Mouse (Mus musculus) heart, adult 18-20 months (tissue): ENCODE results near the gene Spryd4. TPM values are rescaled to one million over a fixed set of nuclear protein-coding genes. Genes with fewer than 3 reads are reported as not detected.
"Not testable (repeated sequence)": the region's sequence is repeated elsewhere in the genome, so short reads cannot be mapped to it uniquely, and the experiment has no call there.

Experiments used
- DNase-seq, 2 experiments: peaks; one replicate each; pipeline ENCODE4 v3.0.0; 2021 to 2022; ENCODE audit warnings: mixed read lengths in 1 of 2
- total RNA-seq, 2 experiments: library from RNA; stranded (reverse); gene quantifications; 2 replicates each; pipeline ENCODE4 v1.2.3; 2021

Gene Spryd4
- total RNA-seq, 2 experiments from 2014 or later = 37.9 to 45.9 TPM

DNA sequence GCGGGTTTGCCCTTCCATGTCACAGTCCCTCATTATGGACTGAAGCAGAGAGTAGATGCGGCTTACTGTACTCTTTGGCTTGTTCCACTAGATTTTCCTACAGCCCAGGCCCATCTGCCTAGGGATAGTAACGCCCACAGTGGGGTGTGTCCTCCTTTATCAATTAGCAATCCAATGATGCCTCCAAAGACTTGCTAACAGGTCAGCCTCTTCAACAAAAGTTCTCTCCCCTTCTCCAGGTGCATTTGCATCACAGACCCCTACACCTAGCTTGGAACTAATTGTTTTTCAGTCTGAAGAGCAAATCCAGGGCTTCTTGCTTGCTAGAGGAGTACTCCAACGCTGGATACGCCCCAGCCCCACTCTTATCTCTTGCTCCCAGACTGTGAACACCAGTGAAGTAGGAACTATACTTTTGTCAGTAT lies 24.4 kb downstream of the Spryd4 start:
- DNase-seq = no peak

DNA sequence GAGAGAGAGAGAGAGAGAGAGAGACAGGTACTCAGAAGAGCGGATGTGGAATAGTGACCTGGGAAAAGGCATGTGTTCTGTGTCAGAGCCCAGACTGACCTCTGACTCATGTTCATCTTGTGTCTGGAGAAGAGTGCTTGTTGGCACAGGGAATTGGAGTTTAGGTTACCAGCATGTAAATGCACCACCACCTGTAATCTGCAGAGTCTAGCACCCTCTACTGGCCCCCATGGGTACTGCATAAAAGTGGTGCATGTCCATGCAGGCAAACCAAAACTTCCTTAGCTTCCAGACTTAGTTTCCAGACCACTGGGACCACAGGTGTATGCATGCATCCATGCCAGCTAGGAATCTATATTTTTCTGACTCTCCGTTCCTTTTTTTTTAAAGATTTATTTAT lies 25.6 kb downstream of the Spryd4 start:
- peak; percentile 77 to 93 for DNase-seq

DNA sequence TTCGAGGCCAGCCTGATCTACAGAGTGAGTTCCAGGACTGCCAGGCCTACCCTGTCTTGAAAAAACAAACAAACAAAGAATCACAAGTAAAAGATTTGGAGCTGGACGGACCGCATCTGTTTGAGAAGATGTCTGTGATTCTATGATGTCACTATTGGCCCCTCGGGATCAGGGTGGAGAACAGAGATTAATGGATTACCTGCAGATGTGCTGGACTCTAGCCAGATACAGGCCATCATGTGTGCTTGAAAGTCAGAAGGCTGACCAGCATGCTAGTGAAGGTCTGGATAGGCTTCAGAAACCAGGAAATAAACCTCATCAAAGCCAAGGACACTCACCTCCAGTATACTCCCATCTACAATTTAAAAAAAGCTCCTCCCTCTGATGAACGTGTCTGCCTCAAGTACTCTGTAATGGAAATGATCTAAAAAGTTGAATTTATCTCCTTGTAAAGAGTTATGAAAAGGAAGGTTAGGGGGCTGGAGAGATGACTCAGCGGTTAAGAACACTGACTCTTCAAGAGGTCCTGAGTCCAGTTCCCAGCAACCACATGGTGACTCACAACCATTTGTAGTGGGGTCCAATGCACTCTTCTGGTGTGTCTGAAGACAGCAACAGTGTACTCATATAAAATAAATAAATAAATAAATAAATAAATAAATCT lies 26.2 kb downstream of the Spryd4 start:
- DNase-seq = no peak

GRCm38 (mm10) chr10:128184296-128184695 lies 27.3 kb downstream of the Spryd4 start:
- peak in 1 of 2 experiments; percentile 44 for DNase-seq

DNA sequence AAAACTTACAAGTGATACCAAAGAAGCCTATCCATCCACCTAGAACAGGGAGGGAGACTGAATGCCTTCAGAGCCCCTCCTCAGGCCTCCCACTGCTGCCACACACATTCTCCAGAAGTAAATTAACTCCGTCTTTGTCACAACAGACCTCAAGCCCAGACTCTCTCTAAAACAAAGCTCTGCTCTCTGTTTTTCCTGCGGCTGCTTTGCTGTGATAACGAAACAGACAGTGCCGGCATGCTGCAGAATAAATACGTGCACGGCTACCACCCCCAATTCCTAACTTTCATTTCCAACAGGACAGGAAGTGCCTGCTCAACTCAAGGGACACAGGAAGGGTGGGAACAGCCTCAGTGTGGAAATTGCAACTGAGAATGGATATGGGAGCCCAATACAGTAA lies 31.6 kb downstream of the Spryd4 start, which contains the start of gene Rbms2:
Rbms2 (minus strand) TSS at position 309 of the 400 bp plus-strand sequence.
- DNase-seq = peak; percentile 80 to 85

- no peak for DNase-seq
Observed at GRCm38 (mm10) chr10:128177316-128177715, 34.3 kb downstream of the Spryd4 start.

DNA sequence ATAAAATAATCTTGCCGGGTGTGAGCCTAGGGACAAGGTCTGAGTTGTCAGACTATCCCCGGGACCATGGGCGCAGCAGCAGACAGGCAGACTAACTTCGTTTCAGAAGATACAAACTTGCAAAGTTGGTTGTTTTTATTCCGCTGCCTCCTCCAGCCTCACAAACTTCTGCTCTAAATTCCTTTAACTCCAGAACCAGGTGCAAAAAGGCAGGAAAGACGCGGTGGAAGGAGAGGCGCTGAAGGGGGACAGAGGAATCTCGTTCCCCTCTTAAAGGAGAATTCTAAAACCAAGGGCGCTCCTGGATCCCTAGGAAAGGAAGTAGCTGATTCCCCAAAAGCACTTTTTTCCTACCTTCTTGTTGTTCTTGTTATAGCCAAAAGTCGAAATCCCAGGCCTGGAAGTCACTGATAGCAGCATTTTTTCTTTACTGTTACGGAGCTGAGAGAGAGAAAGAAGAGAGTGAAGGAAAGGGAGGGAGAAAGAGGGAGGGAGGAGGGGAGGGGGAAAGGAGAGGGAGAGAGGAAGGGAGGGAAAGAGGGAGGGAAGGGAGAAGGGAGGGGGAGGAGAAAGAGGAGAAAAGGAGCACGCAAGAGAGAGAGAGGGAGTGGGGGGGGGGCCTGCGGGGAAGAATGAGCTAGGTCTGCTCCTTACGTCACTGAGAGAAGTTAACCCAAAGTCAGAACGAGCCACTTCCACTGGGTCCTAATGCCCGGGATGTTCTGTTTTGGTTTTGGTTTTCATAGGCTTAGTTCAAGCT lies 35.4 kb downstream of the Spryd4 start:
- peak; percentile 85 to 86 for DNase-seq

GRCm38 (mm10) chr10:128175302-128175701 lies 36.3 kb downstream of the Spryd4 start:
- DNase-seq = no peak

GRCm38 (mm10) chr10:128171348-128171747 lies 40.3 kb downstream of the Spryd4 start:
- not testable (repeated sequence) for DNase-seq

DNA sequence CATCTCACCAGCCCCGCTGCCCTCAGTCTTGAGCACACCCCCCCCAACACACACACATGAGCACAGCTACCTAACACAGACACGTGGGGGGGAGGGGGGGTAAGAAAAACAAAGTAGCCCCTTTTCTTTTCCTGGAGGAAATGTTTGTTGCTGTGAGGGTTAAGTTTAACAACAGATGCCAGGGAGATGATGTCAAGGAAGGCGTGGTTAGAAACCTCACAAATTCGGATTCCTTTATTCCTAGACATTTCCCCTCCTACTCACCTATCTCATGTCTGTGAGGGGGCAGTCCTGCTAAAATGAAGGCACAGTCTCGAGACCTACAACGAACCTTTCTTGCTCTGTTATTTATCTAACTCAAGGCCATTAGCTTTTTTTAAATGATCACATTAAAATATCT lies 44.5 kb downstream of the Spryd4 start:
- no peak for DNase-seq

DNA sequence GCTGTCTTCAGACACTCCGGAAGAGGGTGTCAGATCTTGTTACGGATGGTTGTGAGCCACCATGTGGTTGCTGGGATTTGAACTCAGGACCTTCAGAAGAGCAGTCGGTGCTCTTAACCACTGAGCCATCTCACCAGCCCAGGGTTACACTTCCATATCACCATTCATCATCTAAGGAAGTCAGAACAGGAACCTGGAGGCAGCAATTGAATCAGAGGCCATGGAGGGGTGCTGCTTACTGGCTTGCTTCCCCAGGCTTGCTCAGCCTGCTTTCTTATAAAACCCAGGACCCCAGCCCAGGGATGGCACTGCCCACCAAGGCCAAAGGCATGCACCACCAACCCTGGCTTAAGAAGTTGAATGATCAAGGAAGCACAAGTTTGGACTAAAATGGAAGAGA lies 45.9 kb downstream of the Spryd4 start:
- not testable (repeated sequence) for DNase-seq

Other genes starting within 250 kb of the Spryd4 start
- not detected for gene Hsd17b6, start 204.2 kb downstream of the Spryd4 start, total RNA-seq
- 1 to 10 TPM; 1.5 to 2.2 TPM for gene Prim1, start 196.6 kb downstream of the Spryd4 start, total RNA-seq
- gene Naca, start 176.2 kb downstream of the Spryd4 start, total RNA-seq = 100 to 1,000 TPM; 462 to 532 TPM
- 100 to 1,000 TPM; 104 to 110 TPM for gene Ptges3, start 152.9 kb downstream of the Spryd4 start, total RNA-seq
- 1,000 to 10,000 TPM; 8,639 to 9,190 TPM for gene Atp5b, start 128.5 kb downstream of the Spryd4 start, total RNA-seq
- gene Baz2a, start 120.2 kb downstream of the Spryd4 start, total RNA-seq = 10 to 100 TPM; 19.0 to 20.3 TPM
- 100 to 1,000 TPM in 1 of 2 experiments, 10 to 100 TPM in 1; 78.1 to 100 TPM for gene Rbms2, start 31.5 kb downstream of the Spryd4 start, total RNA-seq
- 1 to 10 TPM in 1 of 2 experiments, under 1 TPM in 1; 0.25 to 1.4 TPM for gene Gls2, start 17.4 kb downstream of the Spryd4 start, total RNA-seq
- gene Mip, start 14.0 kb upstream of the Spryd4 start, total RNA-seq = not detected
- 1 to 10 TPM; 6.0 to 7.3 TPM for gene Timeless, start 20.3 kb upstream of the Spryd4 start, total RNA-seq
- not detected for gene Apon, start 42.3 kb upstream of the Spryd4 start, total RNA-seq
- gene Apof, start 56.9 kb upstream of the Spryd4 start, total RNA-seq = not detected
- 10 to 100 TPM in 1 of 2 experiments, 1 to 10 TPM in 1; 8.3 to 11.3 TPM for gene Stat2, start 58.8 kb upstream of the Spryd4 start, total RNA-seq
- gene Il23a, start 86.9 kb upstream of the Spryd4 start, total RNA-seq = not detected
- 1 to 10 TPM; 4.5 to 6.0 TPM for gene Pan2, start 91.5 kb upstream of the Spryd4 start, total RNA-seq
- gene Cnpy2, start 110.7 kb upstream of the Spryd4 start, total RNA-seq = 10 to 100 TPM; 62.2 to 66.6 TPM
- gene Cs, start 125.9 kb upstream of the Spryd4 start, total RNA-seq = 1,000 to 10,000 TPM; 1,006 to 1,090 TPM
- 100 to 1,000 TPM; 365 to 392 TPM for gene Coq10a, start 157.2 kb upstream of the Spryd4 start, total RNA-seq
- gene Ankrd52, start 165.3 kb upstream of the Spryd4 start, total RNA-seq = 10 to 100 TPM; 38.1 to 40.3 TPM
- not detected for gene Slc39a5, start 189.4 kb upstream of the Spryd4 start, total RNA-seq
- 10 to 100 TPM; 41.0 to 42.8 TPM for gene Nabp2, start 199.7 kb upstream of the Spryd4 start, total RNA-seq
- 10 to 100 TPM; 16.6 to 17.2 TPM for gene Rnf41, start 199.8 kb upstream of the Spryd4 start, total RNA-seq
- 10 to 100 TPM; 75.4 to 75.8 TPM for gene Smarcc2, start 247.4 kb upstream of the Spryd4 start, total RNA-seq